Mouse (Mus musculus): Measurements from ENCODE around the gene Tmem178b. TPM values are rescaled to one million over a fixed set of nuclear protein-coding genes. Genes with fewer than 3 reads are reported as not detected.

The Tmem178b gene
- polyA plus RNA-seq, 1 experiment from 2014 or later, result not detected

DNA sequence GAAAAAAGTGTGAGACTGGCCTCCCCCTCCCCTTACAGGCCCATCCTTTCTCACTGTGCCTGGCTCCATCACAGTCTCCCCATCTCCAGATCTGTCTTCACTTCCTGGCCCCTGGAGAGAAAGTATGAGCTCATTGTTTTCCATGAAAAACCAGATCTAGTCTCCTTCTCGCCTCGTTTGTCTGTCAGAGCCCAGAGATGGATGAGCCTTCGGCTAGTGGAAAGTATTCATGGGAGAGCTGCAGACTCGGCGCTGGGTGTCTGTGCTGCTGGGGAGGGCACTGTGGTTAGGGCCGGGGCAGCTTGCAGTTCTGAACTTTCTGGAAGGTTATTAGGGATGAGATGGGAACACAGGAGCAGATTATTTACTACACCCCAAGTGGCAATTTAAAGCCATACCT, 118.9 kb downstream of the Tmem178b start:
- no peak for ATAC-seq (ENCODE audit: low read depth)
- H3K27ac ChIP-seq, result no peak overlapping the region
- no peaks in the 10 kb centered on the region for H3K9me3 ChIP-seq (replicated peaks)

GRCm38 (mm10) chr6:40006006-40006765, 133.1 kb downstream of the Tmem178b start:
- no peak overlapping the region for H3K9ac ChIP-seq
- no peaks in the 10 kb centered on the region for H3K36me3 ChIP-seq
- no peak overlapping the region for H3K4me2 ChIP-seq
- no peak overlapping the region for H3K27ac ChIP-seq
- no peaks in the 10 kb centered on the region for H3K27me3 ChIP-seq
- no peaks in the 10 kb centered on the region for H3K4me1 ChIP-seq (replicated peaks)
- H3K4me3 ChIP-seq (replicated peaks), result no peak overlapping the region
- no peak for DNase-seq
- no peaks in the 10 kb centered on the region for H3K9me3 ChIP-seq (replicated peaks)
- no peak for ATAC-seq (ENCODE audit: low read depth)
- 72% methylated on average over 11 of the region's 11 CpGs for WGBS (ENCODE audit: insufficient replicate concordance)

More for the DNA sequence above, 118.9 kb downstream of the Tmem178b start:
- Histone ChIP-seq H3K27me3 (no peaks in the 10 kb centered on the region), H3K4me3 (replicated peaks) (no peak overlapping the region), H3K4me1 (replicated peaks) (no peaks in the 10 kb centered on the region), H3K9ac (no peak overlapping the region), H3K4me2 (no peak overlapping the region), H3K36me3 (no peaks in the 10 kb centered on the region)
- 48% methylated on average over 6 of the region's 6 CpGs for WGBS (ENCODE audit: insufficient replicate concordance)
- no peak for DNase-seq

DNA sequence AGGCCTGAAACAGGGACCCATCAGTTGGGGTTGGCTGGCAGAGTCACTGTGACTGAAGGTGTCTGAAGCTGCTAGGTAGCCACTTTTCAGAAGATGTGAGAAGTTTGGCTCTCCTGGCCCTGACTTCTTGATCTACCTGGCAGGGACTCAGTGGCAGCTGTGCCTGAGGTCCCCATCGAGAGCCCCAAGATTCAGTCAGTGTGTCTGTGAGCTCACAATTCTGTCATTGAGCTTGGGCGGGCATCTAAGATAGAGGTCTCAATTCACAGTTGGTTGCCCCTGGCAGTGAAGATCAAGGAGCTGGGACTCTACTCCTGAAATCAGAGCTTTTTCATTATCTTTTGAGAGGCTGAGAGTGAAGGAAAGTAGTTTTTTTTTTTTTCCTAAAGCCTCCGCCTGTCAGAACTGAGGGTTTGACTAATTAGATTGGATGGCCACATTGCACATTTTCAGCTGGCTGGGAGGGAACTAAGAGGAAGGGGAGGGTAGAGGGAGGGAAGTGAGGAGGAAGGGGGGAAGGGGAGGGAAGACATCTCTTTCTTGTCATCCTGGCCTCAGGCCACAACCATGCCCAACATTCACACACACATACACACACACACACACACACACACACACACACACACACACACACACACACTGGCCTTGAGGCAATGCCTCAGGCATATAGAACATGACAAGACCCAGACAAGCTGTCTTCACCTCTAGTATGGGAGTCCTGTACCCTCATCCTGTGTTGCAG, 135.3 kb downstream of the Tmem178b start:
- 54% methylated on average over 3 of the region's 3 CpGs for WGBS (ENCODE audit: insufficient replicate concordance)
- Histone ChIP-seq H3K9ac (no peak overlapping the region), H3K9me3 (replicated peaks) (no peaks in the 10 kb centered on the region), H3K4me3 (replicated peaks) (no peak overlapping the region), H3K36me3 (no peaks in the 10 kb centered on the region), H3K4me2 (no peak overlapping the region), H3K27ac (no peak overlapping the region), H3K4me1 (replicated peaks) (no peaks in the 10 kb centered on the region), H3K27me3 (no peaks in the 10 kb centered on the region)
- ATAC-seq (ENCODE audit: low read depth) (no peak), DNase-seq (no peak)

GRCm38 (mm10) chr6:40009718-40010117, 136.6 kb downstream of the Tmem178b start:
- Histone ChIP-seq H3K27ac (no peak overlapping the region), H3K36me3 (no peaks in the 10 kb centered on the region), H3K4me2 (no peak overlapping the region), H3K9me3 (replicated peaks) (no peaks in the 10 kb centered on the region), H3K4me1 (replicated peaks) (no peaks in the 10 kb centered on the region), H3K9ac (no peak overlapping the region), H3K4me3 (replicated peaks) (no peak overlapping the region), H3K27me3 (no peaks in the 10 kb centered on the region)
- 44% methylated on average over 3 of the region's 3 CpGs for WGBS (ENCODE audit: insufficient replicate concordance)
- ATAC-seq (ENCODE audit: low read depth) (no peak), DNase-seq (no peak)

- 56% methylated on average over 5 of the region's 5 CpGs for WGBS (ENCODE audit: insufficient replicate concordance)
- Histone ChIP-seq H3K4me3 (replicated peaks) (no peak overlapping the region), H3K27ac (no peak overlapping the region), H3K4me1 (replicated peaks) (no peaks in the 10 kb centered on the region), H3K9me3 (replicated peaks) (no peaks in the 10 kb centered on the region), H3K9ac (no peak overlapping the region), H3K4me2 (no peak overlapping the region), H3K27me3 (no peaks in the 10 kb centered on the region), H3K36me3 (no peaks in the 10 kb centered on the region)
- no peak for DNase-seq
- no peak for ATAC-seq (ENCODE audit: low read depth)
These were observed 138.0 kb downstream of the Tmem178b start for GRCm38 (mm10) chr6:40011066-40011465.

DNA sequence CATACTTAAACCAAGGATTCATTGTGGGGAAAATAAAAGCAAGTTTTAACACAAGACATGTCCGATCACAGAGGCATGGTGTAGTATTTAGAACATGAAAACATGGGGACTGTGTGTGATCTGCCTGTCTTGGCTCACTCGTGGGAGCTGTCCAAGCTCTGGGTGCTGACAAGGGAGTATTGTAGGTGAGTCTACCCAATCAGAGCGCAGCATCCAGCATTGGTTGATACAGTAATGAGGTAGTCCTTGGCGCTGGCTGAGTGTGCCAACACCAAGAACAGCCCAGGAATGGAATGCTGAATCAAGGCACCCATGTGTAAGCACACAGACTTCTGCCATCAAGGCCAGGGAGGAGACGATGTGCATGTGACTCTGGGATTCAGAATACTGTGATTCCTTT, 138.5 kb downstream of the Tmem178b start:
- Histone ChIP-seq H3K27ac (no peak overlapping the region), H3K9ac (no peak overlapping the region), H3K4me2 (no peak overlapping the region), H3K9me3 (replicated peaks) (no peaks in the 10 kb centered on the region), H3K36me3 (no peaks in the 10 kb centered on the region), H3K4me3 (replicated peaks) (no peak overlapping the region), H3K27me3 (no peaks in the 10 kb centered on the region), H3K4me1 (replicated peaks) (no peaks in the 10 kb centered on the region)
- 41% methylated on average over 5 of the region's 5 CpGs for WGBS (ENCODE audit: insufficient replicate concordance)
- no peak for DNase-seq
- no peak for ATAC-seq (ENCODE audit: low read depth)

GRCm38 (mm10) chr6:40013407-40013806, 140.3 kb downstream of the Tmem178b start:
- Histone ChIP-seq H3K27me3 (no peaks in the 10 kb centered on the region), H3K4me1 (replicated peaks) (no peaks in the 10 kb centered on the region), H3K9me3 (replicated peaks) (no peaks in the 10 kb centered on the region), H3K36me3 (no peaks in the 10 kb centered on the region), H3K9ac (no peak overlapping the region), H3K27ac (no peak overlapping the region), H3K4me2 (no peak overlapping the region), H3K4me3 (replicated peaks) (no peak overlapping the region)
- ATAC-seq (ENCODE audit: low read depth), result no peak
- DNase-seq, result no peak
- WGBS (ENCODE audit: insufficient replicate concordance), result 34% methylated on average over 5 of the region's 5 CpGs

GRCm38 (mm10) chr6:40015185-40015584, 142.1 kb downstream of the Tmem178b start:
- Histone ChIP-seq H3K9me3 (replicated peaks) (no peaks in the 10 kb centered on the region), H3K27ac (no peak overlapping the region), H3K27me3 (no peaks in the 10 kb centered on the region), H3K36me3 (no peaks in the 10 kb centered on the region), H3K4me3 (replicated peaks) (no peak overlapping the region), H3K4me1 (replicated peaks) (no peaks in the 10 kb centered on the region), H3K9ac (no peak overlapping the region), H3K4me2 (no peak overlapping the region)
- ATAC-seq (ENCODE audit: low read depth) (no peak), DNase-seq (no peak)
- WGBS (ENCODE audit: insufficient replicate concordance), result 60% methylated on average over 4 of the region's 4 CpGs

DNA sequence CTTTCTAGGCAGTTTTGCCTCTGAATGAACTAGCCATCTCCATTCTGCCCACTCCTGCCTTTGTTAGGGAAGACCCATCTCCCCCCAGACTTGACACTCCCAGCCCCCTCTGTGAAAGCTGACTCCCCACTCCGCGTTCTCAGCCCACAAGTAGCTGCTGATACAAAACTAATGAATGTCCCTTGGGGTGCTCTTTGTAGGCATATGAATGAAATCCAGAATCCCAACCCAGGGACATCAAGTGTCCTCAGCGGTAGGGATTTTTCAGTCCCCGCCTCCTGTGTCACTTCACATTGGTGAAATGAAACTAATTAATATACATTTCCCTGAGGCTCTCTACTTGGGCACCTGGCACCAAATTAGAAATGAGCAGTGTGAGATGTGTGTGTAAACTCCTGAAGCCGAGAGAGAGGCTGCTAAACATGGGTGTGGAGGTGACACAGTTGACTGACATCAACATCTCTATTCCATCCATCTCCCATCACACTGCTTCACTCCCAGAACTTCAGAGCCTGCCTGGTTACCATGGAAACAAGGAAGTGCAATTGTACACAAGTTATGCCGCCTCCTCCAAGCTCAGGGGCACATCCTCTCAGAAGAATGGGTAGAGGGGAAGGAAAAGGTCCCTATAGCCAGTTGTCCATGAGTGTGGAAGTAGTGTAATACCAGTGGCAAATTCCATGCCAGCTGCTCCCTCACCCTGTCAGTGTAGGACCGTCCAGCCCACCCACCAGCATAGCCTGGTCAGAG, 142.8 kb downstream of the Tmem178b start:
- H3K27me3 ChIP-seq, result no peaks in the 10 kb centered on the region

GRCm38 (mm10) chr6:40019396-40019795, 146.3 kb downstream of the Tmem178b start:
- no peak for DNase-seq
- no peaks in the 10 kb centered on the region for H3K27me3 ChIP-seq
- no peak for ATAC-seq (ENCODE audit: low read depth)
- H3K27ac ChIP-seq, result no peak overlapping the region
- no peaks in the 10 kb centered on the region for H3K36me3 ChIP-seq
- 24% methylated on average over 4 of the region's 4 CpGs for WGBS (ENCODE audit: insufficient replicate concordance)
- no peak overlapping the region for H3K4me3 ChIP-seq (replicated peaks)
- no peaks in the 10 kb centered on the region for H3K4me1 ChIP-seq (replicated peaks)
- H3K9ac ChIP-seq, result no peak overlapping the region
- no peak overlapping the region for H3K4me2 ChIP-seq
- H3K9me3 ChIP-seq (replicated peaks), result no peaks in the 10 kb centered on the region

More for the DNA sequence above, 142.8 kb downstream of the Tmem178b start:
- Histone ChIP-seq H3K4me3 (replicated peaks) (no peak overlapping the region), H3K36me3 (no peaks in the 10 kb centered on the region), H3K27ac (no peak overlapping the region), H3K4me1 (replicated peaks) (no peaks in the 10 kb centered on the region), H3K9ac (no peak overlapping the region), H3K9me3 (replicated peaks) (no peaks in the 10 kb centered on the region), H3K4me2 (no peak overlapping the region)
- ATAC-seq (ENCODE audit: low read depth) (no peak), DNase-seq (no peak)
- WGBS (ENCODE audit: insufficient replicate concordance), result 48% methylated on average over 7 of the region's 7 CpGs

GRCm38 (mm10) chr6:40023592-40024335, 150.7 kb downstream of the Tmem178b start:
- H3K27ac ChIP-seq, result no peak overlapping the region
- H3K4me3 ChIP-seq (replicated peaks), result no peak overlapping the region
- no peaks in the 10 kb centered on the region for H3K4me1 ChIP-seq (replicated peaks)
- WGBS (ENCODE audit: insufficient replicate concordance), result 43% methylated on average over 4 of the region's 4 CpGs
- ATAC-seq (ENCODE audit: low read depth) (no peak), DNase-seq (no peak)
- H3K27me3 ChIP-seq, result no peaks in the 10 kb centered on the region
- H3K36me3 ChIP-seq, result no peaks in the 10 kb centered on the region
- H3K4me2 ChIP-seq, result no peak overlapping the region
- no peaks in the 10 kb centered on the region for H3K9me3 ChIP-seq (replicated peaks)
- no peak overlapping the region for H3K9ac ChIP-seq

All from liver, embryonic 13.5 days (tissue).